Mouse (Mus musculus) gastrocnemius, postnatal 4 days (tissue): ENCODE results near the gene Serpinb6b. TPM values are rescaled to one million over a fixed set of nuclear protein-coding genes. Genes with fewer than 3 reads are reported as not detected.

ENCODE experiments used
- DNase-seq, 2 experiments: peaks; one replicate each; pipeline ENCODE4 v3.0.0; 2021 to 2022; ENCODE audit warnings: low spot score in 2 of 2, mixed read lengths in 2 of 2
- total RNA-seq, 2 experiments: library from RNA; stranded (reverse); gene quantifications; 2 replicates each; pipeline ENCODE4 v1.2.3; 2021

The Serpinb6b gene
- total RNA-seq, 2 experiments from 2014 or later, result 2.1 to 2.4 TPM

DNA sequence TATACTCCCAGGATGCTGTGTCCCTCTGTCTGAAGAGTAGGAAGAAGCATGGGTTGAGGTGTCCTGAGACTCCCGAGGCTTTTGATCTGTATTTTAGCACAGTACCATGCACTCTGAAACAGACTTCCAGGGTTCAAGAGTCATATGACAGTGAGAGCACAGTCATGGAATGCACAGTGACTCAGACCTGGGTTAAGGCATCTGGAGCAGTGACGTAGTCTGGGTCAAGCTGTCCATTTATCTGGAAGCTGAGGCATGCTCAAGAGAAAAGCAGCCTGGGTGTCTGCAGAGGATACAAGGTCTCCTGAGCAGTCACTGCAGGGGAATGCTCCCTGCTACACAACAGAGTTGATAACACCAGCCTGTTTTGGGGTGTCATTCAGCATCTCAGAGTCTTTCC, 63.5 kb downstream of the Serpinb6b start:
- DNase-seq, result no peak

Other genes starting within 250 kb of the Serpinb6b start
- gene Mylk4, start 181.3 kb upstream of the Serpinb6b start, total RNA-seq, result 100 to 1,000 TPM; 214 to 236 TPM
- gene Wrnip1, start 163.2 kb upstream of the Serpinb6b start, total RNA-seq, result 10 to 100 TPM; 24.8 to 26.7 TPM
- under 1 TPM in 1 of 2 experiments, not detected in 1; 0.83 TPM for gene D930007J09Rik, start 162.4 kb upstream of the Serpinb6b start, total RNA-seq
- 10 to 100 TPM; 30.5 to 49.2 TPM for gene Serpinb1a, start 114.0 kb upstream of the Serpinb6b start, total RNA-seq
- gene Serpinb1c, start 67.0 kb upstream of the Serpinb6b start, total RNA-seq, result 1 to 10 TPM in 1 of 2 experiments, under 1 TPM in 1; 0.29 to 1.1 TPM
- gene Serpinb9, start 38.0 kb downstream of the Serpinb6b start, total RNA-seq, result 1 to 10 TPM; 3.4 to 4.1 TPM
- gene Serpinb9b, start 62.2 kb downstream of the Serpinb6b start, total RNA-seq, result under 1 TPM; 0.17 to 0.26 TPM
- gene Serpinb1b, start 113.4 kb downstream of the Serpinb6b start, total RNA-seq, result under 1 TPM; 0.22 to 0.36 TPM
- not detected for gene Serpinb9c, start 194.5 kb downstream of the Serpinb6b start, total RNA-seq
- not detected for gene Serpinb9d, start 227.8 kb downstream of the Serpinb6b start, total RNA-seq